Mouse (Mus musculus) brown adipose tissue, adult 24 weeks (tissue): Measurements from ENCODE around the gene Lrrc2. TPM values are rescaled to one million over a fixed set of nuclear protein-coding genes. Genes with fewer than 3 reads are reported as not detected.
A peak's percentile ranks its signal among the peaks of the same experiment; 100 is the strongest.

ENCODE experiments used
- H3K27ac ChIP-seq: fragments of 200-500 bp; replicated peaks from 2 replicates; pipeline ENCODE4 v1.5.1; 2012; ENCODE audit warnings: low read depth, mild to moderate bottlenecking, low read length
- H3K4me1 ChIP-seq: fragments of 200-500 bp; 2 replicates; pipeline ENCODE4 v1.6.1; 2012; ENCODE audit warnings: low read length, mixed read lengths; ENCODE audit not compliant: control insufficient read depth, insufficient read depth, insufficient read length
- H3K4me3 ChIP-seq: fragments of 200-500 bp; 2 replicates; pipeline ENCODE4 v1.5.1; 2012; ENCODE audit warnings: low read depth, mild to moderate bottlenecking, low read length, moderate library complexity; ENCODE audit not compliant: insufficient read depth
- polyA plus RNA-seq: library from polyadenylated mRNA; stranded (reverse); fragments of >200 nt; gene quantifications from 2 replicates; pipeline ENCODE4 v1.2.4, GENCODE M21; 2012; ENCODE audit not compliant: missing spikeins, insufficient read depth, insufficient read length

Lrrc2 gene
- polyA plus RNA-seq, 1 experiment: not detected

DNA sequence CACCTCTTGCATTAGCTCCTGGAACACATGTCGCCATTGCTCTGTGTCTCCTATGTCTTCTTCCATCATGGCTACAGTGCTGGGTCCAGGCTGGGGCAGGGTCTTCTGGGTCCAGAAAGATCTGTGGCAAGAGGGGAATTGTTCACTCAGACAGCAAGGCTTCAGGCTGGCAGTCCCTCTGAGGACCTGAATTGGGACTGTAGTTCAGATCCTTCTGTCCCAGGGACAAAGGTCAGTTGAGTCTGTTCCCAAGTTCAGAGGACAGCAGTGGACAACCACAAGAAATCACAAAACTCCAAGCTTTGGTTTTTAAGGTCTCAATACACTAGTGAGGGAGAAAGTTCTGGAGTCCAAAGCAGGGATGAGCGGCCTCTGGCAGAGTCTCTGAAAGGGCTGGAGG lies 38.2 kb downstream of the Lrrc2 start:
- Histone ChIP-seq H3K4me3 (peak overlapping the region; percentile 84), H3K4me1 (peaks cover 14% of the 10 kb centered on the region), H3K27ac (peak overlapping the region; percentile 97)

DNA sequence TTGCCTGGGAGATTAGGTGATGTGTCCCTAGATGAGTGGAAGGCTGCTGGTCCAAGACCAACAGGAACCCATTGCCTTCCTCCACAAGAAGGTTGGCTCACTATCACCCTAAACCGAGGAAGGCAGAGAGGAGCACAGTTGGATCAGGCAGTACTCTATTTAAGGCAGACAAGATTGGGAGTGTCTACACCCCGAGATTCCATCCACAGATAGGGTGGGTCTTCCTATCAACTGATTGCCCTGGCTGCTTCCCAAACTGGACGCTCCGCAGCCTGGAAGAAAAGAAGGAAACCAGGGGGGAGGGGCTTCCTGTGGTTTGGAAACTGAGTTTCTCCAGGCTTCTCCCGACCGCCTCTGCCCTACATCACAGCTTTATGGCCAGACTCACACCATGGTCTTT lies 38.9 kb downstream of the Lrrc2 start, which contains the start of gene Rtp3:
TSS of gene Rtp3 (minus strand) at position 380 of the 400 bp plus-strand sequence.
- Histone ChIP-seq H3K4me1 (peaks cover 14% of the 10 kb centered on the region), H3K27ac (peak within 1 kb of the TSS; percentile 97), H3K4me3 (peak within 1 kb of the TSS; percentile 84)

DNA sequence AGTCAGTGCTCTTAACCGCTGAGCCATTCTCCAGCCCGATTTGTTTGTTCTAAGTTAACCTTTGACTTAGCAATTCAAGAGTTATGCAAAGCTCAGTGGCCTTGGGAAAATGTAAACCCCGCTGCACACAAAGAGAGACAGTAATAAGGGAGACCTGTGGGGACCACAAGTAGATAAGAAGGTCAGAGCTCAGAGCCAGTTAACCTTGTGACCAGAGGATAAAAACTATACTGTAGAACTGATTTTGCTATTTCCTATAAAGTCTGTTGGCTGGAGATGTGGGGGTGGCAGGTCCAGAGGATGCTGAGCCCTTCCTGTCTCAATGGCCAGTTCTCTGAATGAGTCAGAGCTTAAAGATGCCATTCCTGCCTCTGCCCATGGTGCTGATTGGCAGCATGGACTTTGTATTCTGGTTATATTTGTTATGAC lies 42.0 kb downstream of the Lrrc2 start:
- Histone ChIP-seq H3K4me3 (no peak overlapping the region), H3K27ac (0 out of 2 replicates have a peak overlapping the region, but pooled peaks have one; percentile 32), H3K4me1 (peaks cover 13% of the 10 kb centered on the region)

DNA sequence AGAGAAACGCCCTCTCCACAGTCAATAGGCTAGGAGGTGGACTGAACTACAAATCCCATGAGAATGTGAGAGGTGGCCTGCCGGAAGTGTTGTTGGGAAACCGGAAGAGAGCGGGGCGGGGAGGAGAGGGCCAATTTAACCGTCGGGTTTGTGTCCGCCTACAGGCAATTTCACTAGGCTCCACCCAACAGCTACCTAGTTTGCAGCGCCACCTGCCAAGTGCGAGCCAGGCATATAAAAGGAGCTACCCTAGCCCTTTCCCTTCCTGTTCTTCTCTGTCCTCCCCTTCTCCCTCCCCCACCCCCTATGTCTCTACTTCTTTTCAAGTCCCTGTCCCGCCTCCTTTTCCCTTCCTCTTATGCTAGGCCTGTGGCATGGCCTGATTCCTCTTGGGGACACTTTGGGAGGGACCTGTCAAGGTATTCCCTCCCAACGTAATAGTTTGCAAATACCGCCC lies 43.4 kb downstream of the Lrrc2 start:
- H3K27ac ChIP-seq: peak overlapping the region; percentile 64

DNA sequence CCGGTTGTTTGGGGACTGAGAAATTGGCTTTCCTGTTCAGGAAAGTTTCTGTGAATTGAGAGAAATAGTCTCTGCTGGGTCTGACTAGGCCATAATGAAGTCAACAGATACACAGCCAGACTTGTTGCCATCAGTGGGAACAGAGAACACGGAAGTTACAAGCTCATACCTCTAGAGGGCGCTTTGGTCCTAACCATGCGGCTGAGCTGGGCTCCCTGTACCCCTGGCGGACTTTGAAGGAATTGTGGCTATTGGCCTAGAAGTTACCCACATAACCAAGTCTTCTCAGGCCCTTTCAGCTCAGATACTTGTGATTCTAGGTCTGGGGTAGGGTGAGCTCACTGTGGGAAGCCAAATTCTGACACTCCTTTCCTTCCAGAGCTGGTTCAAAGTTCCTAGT lies 45.9 kb downstream of the Lrrc2 start:
- Histone ChIP-seq H3K27ac (peak overlapping the region; percentile 40), H3K4me3 (no peak overlapping the region), H3K4me1 (peaks cover 18% of the 10 kb centered on the region)

More for the DNA sequence above, 43.4 kb downstream of the Lrrc2 start:
- Histone ChIP-seq H3K4me1 (peaks cover 25% of the 10 kb centered on the region), H3K4me3 (peak overlapping the region; percentile 52)

DNA sequence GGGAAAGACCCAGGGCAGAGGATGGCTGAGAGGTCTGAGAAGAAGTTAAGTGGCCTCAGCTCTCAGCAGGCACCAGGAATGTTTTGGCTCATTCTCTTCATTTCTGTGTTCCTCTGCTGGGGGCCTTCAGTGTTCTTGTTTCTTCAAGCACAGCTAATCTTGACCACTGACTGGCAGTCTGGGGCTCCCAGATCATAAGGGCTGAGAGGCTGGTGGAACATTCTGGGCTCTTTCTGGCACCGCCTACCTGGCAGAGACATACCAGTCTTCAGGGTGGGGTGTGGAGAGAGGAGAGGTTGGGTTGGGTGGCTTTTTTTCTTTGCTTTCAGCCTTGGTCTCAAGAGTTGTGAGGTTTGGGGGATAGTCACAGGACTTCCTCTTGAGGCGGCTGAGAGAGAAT lies 47.7 kb downstream of the Lrrc2 start:
- H3K27ac ChIP-seq: peak overlapping the region; percentile 85
- peaks cover 16% of the 10 kb centered on the region for H3K4me1 ChIP-seq

DNA sequence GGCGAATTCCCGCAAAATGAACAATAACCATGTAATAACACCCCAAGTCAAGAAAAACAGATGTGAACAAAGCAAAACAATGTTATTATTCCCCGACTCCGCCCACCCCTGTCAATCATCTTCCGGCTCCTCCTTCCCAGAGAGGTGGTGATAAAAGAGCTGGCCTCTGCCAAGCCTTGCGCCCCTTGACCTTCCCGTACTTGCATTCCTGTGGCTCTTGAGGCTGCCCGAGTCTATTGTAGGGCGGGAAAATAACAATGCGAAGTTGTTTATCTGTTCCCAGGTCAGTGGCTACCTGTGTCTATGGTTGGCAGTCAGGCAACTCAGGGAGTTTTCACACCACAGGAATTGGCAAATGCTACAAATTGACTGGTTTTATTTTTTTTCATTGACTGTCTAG lies 48.5 kb downstream of the Lrrc2 start:
- peaks cover 14% of the 10 kb centered on the region for H3K4me1 ChIP-seq
- H3K4me3 ChIP-seq: no peak overlapping the region
- H3K27ac ChIP-seq: peak overlapping the region; percentile 85

More for the DNA sequence above, 47.7 kb downstream of the Lrrc2 start:
- no peak overlapping the region for H3K4me3 ChIP-seq

DNA sequence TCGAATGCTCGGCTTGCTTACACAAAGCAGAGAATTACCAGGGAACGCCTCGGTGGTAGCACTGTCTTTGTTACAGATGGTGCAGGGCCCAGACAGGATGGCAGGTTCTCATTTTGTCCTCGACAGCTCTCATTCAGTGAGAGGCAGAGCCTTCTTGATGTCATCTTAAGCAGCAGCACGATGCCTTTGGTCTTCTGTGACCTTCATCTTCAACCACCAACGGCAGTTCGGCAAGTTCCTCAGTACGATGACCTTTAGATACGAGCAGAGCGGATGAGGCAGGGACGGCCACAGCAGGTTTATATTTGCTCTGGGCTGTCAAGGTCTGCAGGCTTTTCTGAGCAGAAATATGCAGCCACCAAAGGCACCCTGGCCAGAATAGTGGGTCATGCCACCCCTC lies 50.3 kb downstream of the Lrrc2 start:
- Histone ChIP-seq H3K27ac (no peak overlapping the region), H3K4me3 (no peak overlapping the region), H3K4me1 (peaks cover 14% of the 10 kb centered on the region)

DNA sequence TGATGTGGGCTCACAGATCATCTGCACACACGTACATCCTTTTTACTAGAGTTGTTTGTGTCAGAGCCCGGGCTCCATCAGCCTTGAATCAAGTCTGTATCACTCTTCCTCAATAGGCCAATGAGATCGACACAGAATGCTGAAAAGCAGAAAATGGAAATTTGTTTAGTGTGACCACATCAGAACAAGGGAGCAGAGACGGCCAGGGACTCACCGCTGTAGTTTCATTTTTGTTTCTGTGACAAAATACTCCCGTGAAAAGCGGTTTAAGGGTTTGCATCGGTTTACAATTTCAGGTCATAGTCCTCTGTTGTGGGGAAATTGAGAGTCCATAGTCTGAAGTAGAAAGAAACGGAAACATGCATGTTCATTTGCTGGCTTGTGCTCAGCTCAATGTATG lies 51.9 kb downstream of the Lrrc2 start:
- H3K27ac ChIP-seq: no peak overlapping the region
- H3K4me1 ChIP-seq: peaks cover 13% of the 10 kb centered on the region
- H3K4me3 ChIP-seq: no peak overlapping the region

DNA sequence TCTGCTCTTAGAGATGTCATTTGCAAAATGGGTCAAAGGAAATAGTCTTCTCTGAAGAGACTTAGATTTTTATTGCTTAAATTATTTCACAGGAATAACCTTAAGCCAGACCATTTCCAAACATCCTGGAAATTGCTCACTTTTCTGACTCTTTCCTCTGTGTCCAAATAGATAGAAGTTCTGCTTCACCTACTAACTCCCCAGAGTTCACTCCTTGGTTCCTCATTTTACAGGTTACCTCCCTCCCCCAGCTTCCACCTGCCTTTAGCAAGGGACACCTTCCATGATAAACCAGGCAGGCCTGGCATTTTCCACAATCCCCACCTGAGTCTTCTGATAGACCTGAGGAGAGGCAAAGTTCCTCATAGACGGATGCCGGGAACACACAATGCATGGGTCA lies 55.2 kb downstream of the Lrrc2 start:
- Histone ChIP-seq H3K4me1 (peaks cover 2% of the 10 kb centered on the region; the same call in 1 of the 2 replicates), H3K27ac (no peak overlapping the region), H3K4me3 (no peak overlapping the region)

DNA sequence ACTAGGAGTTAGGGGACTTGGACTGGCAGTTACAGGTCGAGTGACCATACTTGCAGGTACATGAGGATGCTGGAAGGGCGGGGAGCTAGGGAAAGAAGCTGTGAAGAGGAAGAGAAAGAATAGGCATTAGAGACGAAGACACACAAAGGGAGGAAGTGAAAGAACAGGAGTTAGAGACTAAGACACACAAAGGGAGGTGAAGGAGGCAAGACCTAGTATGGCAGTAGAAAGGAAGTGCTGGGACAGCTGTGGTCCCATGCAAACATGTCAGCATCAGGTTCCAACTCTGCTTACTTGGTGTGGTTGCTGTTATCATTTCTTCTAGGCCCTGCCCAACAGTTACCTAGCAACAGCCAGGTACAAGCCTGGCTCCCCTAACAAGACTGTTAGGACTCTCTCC lies 58.4 kb downstream of the Lrrc2 start:
- Histone ChIP-seq H3K27ac (no peak overlapping the region), H3K4me3 (no peak overlapping the region), H3K4me1 (peaks cover 2% of the 10 kb centered on the region; the same call in 1 of the 2 replicates)

DNA sequence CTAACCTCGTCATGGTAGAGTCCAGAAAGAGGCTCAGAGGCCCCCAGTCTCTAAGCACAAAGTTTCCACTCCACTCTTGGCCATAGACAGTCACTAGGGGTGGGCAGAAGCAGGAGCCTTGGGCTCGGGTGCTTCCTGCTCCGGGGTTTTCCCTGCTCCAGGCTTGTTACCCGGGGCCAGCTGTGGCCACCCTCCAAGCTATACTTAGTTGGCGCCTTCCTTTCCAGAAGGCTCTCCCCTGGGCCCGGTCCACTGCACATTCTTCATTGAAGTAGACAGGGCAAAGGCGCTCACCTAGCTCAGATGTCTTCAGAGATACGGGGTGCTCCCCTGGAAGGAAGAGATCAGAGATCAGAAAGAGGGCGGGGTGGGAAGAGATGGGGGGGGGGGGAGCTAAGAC lies 60.2 kb downstream of the Lrrc2 start:
- Histone ChIP-seq H3K4me3 (no peak overlapping the region), H3K4me1 (peaks cover 2% of the 10 kb centered on the region; the same call in 1 of the 2 replicates), H3K27ac (peak overlapping the region; percentile 71)

DNA sequence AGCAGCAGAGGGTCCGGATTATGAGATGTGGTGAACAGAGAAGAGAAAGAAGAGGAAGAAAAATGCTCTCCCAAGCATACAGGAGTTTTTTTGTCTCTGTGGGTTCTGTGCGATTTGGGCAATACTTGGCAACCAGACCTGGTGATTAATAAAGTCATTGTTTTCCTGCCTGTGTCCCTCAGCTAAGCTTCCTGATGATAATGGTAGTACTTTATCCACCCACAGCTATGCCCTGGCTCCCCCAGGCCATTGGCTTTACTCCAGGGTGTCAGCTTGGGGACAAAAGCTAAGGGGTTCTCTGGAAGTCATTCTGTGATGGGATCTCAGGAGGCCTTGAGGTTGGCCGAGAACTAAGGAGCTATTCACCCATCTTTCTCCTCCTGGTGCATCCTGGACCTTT lies 60.7 kb downstream of the Lrrc2 start:
- peak overlapping the region; percentile 29; the same call in 1 of the 2 replicates for H3K27ac ChIP-seq
- peaks cover 2% of the 10 kb centered on the region; the same call in 1 of the 2 replicates for H3K4me1 ChIP-seq
- H3K4me3 ChIP-seq: no peak overlapping the region

DNA sequence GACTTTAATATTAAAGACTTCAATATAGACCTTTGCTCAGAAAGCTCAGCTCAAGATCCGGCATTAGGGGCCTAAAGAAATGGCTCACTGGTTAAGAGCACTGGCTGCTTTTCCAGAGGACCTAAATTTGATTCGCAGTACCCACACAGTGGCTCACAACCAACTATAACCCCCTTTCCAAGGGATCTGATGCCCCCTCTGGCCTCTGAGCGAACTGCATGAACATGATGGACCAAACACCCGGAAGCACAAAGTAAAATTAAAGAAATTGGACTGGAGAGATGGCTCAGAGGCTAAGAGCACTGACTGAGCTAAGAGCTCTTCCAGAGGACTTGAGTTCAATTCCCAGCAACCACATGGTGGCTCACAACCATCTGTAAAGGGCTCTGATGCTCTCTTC lies 64.3 kb downstream of the Lrrc2 start:
- peaks cover 10% of the 10 kb centered on the region for H3K4me1 ChIP-seq
- no peak overlapping the region for H3K4me3 ChIP-seq
- H3K27ac ChIP-seq: no peak overlapping the region

DNA sequence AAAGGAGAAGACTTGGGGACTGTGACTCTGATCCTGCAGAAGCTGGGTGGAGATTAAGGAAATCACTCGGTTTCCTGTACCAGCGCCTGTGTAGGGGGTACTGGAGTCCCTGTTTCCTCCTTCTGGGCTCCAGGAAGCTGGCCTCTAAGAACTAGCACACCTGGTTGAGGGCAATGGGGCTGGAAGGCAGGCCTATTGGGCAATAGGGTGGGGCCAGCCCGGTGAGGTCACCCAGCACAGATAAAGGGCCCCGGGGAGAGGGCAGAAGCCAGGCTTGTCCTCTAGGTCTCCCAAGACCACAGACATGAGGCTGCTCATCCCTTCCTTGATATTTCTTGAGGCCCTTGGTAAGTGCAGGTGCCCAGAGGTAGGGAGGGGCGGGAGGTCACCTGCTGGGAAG lies 67.7 kb downstream of the Lrrc2 start, which contains the start of gene Ltf:
TSS of gene Ltf (plus strand) at position 250 of the 400 bp plus-strand sequence.
- H3K4me3 ChIP-seq: no peak within 1 kb of the TSS
- H3K4me1 ChIP-seq: peaks cover 7% of the 10 kb centered on the region
- H3K27ac ChIP-seq: no peak within 1 kb of the TSS

DNA sequence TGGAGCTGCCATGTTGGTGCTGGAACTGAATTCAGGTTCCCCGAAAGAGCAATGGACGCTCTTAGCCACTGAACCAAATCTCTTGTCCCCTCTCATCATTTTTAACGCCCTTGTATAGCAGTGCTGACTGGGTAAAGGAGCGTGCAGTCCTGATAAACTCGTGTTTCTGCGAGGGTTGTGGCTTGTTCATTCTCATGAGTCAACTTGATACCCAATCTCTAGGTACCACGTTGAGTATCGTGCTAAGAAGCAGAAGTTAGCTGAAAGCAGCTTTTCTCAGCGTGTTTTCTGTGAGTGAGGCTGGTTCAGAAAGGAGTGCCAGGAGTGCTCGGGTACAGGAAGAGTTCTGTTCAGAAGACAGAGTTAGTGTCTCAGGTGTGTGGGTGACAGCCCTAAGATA lies 75.4 kb downstream of the Lrrc2 start:
- Histone ChIP-seq H3K4me1 (no peaks in the 10 kb centered on the region), H3K27ac (no peak overlapping the region), H3K4me3 (no peak overlapping the region)
